Mouse (Mus musculus) heart, embryonic 11.5 days (tissue): ENCODE data around the gene Hsd17b13. TPM values are rescaled to one million over a fixed set of nuclear protein-coding genes. Genes with fewer than 3 reads are reported as not detected.

Source experiments
- ATAC-seq: fragments of 200-750 bp; cut with Nextera tagmentation; replicated peaks from 2 replicates; pipeline ENCODE4 v1.8.0; 2017; ENCODE audit warnings: moderate library complexity; ENCODE audit not compliant: insufficient number of reproducible peaks, low FRiP score, low TSS enrichment
- H3K27ac ChIP-seq: fragments of 300-500 bp; sonication (generic); 2 replicates; pipeline ENCODE4 v1.5.1; 2014; ENCODE audit warnings: mild to moderate bottlenecking, low read depth, low read length
- H3K27me3 ChIP-seq: fragments of 300-500 bp; sonication (generic); 2 replicates; pipeline ENCODE4 v1.6.1; 2014; ENCODE audit warnings: mild to moderate bottlenecking, low read length, mixed read lengths; ENCODE audit not compliant: control insufficient read depth, insufficient read depth
- H3K36me3 ChIP-seq: fragments of 300-500 bp; sonication (generic); 2 replicates; pipeline ENCODE4 v1.6.1; 2014; ENCODE audit warnings: mild to moderate bottlenecking, low read length, moderate library complexity, mixed read lengths; ENCODE audit not compliant: control insufficient read depth, insufficient read depth
- H3K4me1 ChIP-seq: fragments of 300-500 bp; sonication (generic); 2 replicates; pipeline ENCODE4 v1.6.1; 2014; ENCODE audit warnings: low read length; ENCODE audit not compliant: control insufficient read depth, insufficient read depth
- H3K4me2 ChIP-seq: fragments of 300-500 bp; sonication (generic); 2 replicates; pipeline ENCODE4 v1.6.1; 2014; ENCODE audit warnings: mild to moderate bottlenecking, moderate library complexity
- H3K4me3 ChIP-seq: fragments of 300-500 bp; sonication (generic); 2 replicates; pipeline ENCODE4 v1.5.1; 2014; ENCODE audit warnings: low read depth, low read length
- H3K9ac ChIP-seq: fragments of 300-500 bp; sonication (generic); 2 replicates; pipeline ENCODE4 v1.6.1; 2014; ENCODE audit warnings: mild to moderate bottlenecking, low read depth, low read length, moderate library complexity
- H3K9me3 ChIP-seq: fragments of 300-500 bp; sonication (generic); replicated peaks from 2 replicates; pipeline ENCODE4 v1.6.1; 2016; ENCODE audit warnings: low read length; ENCODE audit not compliant: control insufficient read depth
- WGBS: fragments of 180-500 bp; shearing (Covaris S2); extraction: QIAGEN DNeasy Blood & Tissue Kit; methylation state at CpG from one replicate; pipeline ENCODE4 v1.1.7; 2014; ENCODE audit not compliant: insufficient replicate concordance; 5-methylcytosine and 5-hydroxymethylcytosine counted together
- polyA plus RNA-seq: library from polyadenylated mRNA; unstranded; fragments of >200 nt; fragmentation: Nextera tagmentation; extraction: Ambion mirVana; gene quantifications from 2 replicates; pipeline ENCODE4 v1.2.1, GENCODE M21; 2014

Hsd17b13 gene
- polyA plus RNA-seq, 1 experiment from 2014 or later, result 0.20 TPM

DNA sequence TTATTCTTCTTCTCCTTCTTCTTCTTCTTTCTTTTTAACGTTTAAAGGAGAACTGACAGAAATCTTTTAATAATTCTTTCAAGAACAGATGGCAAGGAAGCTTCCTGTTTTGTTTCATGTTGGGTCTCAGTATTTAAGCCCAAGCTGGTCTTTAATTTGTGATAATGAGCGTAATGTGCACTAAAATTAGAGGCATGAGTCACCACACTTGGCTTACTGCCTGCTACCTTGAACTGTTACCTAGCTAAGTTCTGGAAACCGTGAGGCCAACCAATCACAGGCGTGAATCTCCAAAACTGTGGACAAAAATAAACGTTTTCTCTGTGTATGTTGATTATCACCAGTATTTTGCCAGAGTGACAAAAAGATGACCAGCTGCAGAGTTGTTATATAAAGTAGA lies 21.5 kb upstream of the Hsd17b13 start:
- Histone ChIP-seq H3K4me2 (no peak overlapping the region), H3K4me3 (no peak overlapping the region), H3K36me3 (peaks cover 6% of the 10 kb centered on the region; the same call in 1 of the 2 replicates), H3K4me1 (no peaks in the 10 kb centered on the region), H3K27ac (no peak overlapping the region), H3K27me3 (no peaks in the 10 kb centered on the region), H3K9me3 (no peaks in the 10 kb centered on the region), H3K9ac (no peak overlapping the region)
- 56% methylated on average over 5 of the region's 5 CpGs for WGBS
- ATAC-seq, result no peak

DNA sequence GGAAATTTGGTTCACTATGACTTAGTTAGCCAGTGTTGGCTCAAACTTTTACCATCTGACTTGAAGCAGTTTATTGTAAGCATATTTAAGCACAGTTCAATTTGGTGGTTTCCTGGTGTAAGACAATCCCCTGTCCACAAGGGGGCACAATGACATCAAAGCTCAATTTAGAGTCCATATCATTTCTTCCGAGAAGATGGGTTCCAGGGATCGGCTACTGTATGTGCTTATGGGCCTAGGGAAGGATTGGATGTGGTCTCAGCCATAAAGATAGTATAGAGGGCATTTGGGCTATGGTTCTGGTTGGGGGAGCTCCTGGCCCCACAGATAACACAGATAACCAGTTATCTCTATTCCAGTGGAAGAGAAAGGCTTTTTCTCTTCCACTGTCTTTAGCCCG lies 18.0 kb upstream of the Hsd17b13 start:
- no peak overlapping the region for H3K4me3 ChIP-seq
- no peak overlapping the region for H3K9ac ChIP-seq
- H3K9me3 ChIP-seq, result no peaks in the 10 kb centered on the region
- 42% methylated on average over 3 of the region's 3 CpGs for WGBS
- no peak for ATAC-seq
- H3K4me1 ChIP-seq, result no peaks in the 10 kb centered on the region
- H3K27me3 ChIP-seq, result no peaks in the 10 kb centered on the region
- H3K36me3 ChIP-seq, result no peaks in the 10 kb centered on the region
- no peak overlapping the region for H3K4me2 ChIP-seq
- no peak overlapping the region for H3K27ac ChIP-seq

GRCm38 (mm10) chr5:103994669-103995068 lies 17.5 kb upstream of the Hsd17b13 start:
- H3K4me2 ChIP-seq, result no peak overlapping the region
- no peaks in the 10 kb centered on the region for H3K36me3 ChIP-seq
- H3K27me3 ChIP-seq, result no peaks in the 10 kb centered on the region
- H3K9me3 ChIP-seq, result no peaks in the 10 kb centered on the region
- 72% methylated on average over 4 of the region's 4 CpGs for WGBS
- no peaks in the 10 kb centered on the region for H3K4me1 ChIP-seq
- ATAC-seq, result no peak
- no peak overlapping the region for H3K27ac ChIP-seq
- H3K4me3 ChIP-seq, result no peak overlapping the region
- no peak overlapping the region for H3K9ac ChIP-seq

DNA sequence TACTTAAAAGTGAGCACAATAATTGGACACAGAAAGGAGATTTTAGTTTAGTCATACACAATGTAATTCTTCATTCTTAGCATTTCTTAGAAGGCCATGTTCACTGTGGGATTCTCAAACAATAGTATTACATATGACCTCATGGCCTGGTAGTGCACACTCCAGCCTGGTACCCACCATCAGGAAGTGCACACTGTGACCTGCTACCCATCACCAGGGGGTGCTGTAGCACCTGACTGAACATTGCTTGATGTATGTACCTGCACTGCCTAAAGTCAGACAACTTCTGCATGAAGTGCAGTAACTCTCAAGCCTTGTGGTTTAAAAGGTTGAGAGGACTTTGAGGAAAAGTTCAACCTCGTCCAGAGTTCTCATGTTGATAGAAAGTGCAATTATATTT lies 16.4 kb upstream of the Hsd17b13 start:
- Histone ChIP-seq H3K9ac (no peak overlapping the region), H3K4me2 (no peak overlapping the region), H3K4me3 (no peak overlapping the region), H3K27ac (no peak overlapping the region), H3K4me1 (no peaks in the 10 kb centered on the region), H3K36me3 (no peaks in the 10 kb centered on the region), H3K27me3 (no peaks in the 10 kb centered on the region), H3K9me3 (no peaks in the 10 kb centered on the region)
- 67% methylated on average over 1 of the region's 1 CpGs for WGBS
- ATAC-seq, result no peak

- Histone ChIP-seq H3K9ac (no peak overlapping the region), H3K27ac (no peak overlapping the region), H3K9me3 (no peaks in the 10 kb centered on the region), H3K4me3 (no peak overlapping the region), H3K4me1 (no peaks in the 10 kb centered on the region), H3K36me3 (no peaks in the 10 kb centered on the region), H3K27me3 (no peaks in the 10 kb centered on the region), H3K4me2 (no peak overlapping the region)
- 87% methylated on average over 9 of the region's 9 CpGs for WGBS
- ATAC-seq, result no peak
These were observed 15.6 kb upstream of the Hsd17b13 start for GRCm38 (mm10) chr5:103992831-103993230.

- Histone ChIP-seq H3K4me2 (no peak overlapping the region), H3K36me3 (no peaks in the 10 kb centered on the region), H3K4me1 (no peaks in the 10 kb centered on the region), H3K9ac (no peak overlapping the region), H3K9me3 (no peaks in the 10 kb centered on the region), H3K4me3 (no peak overlapping the region), H3K27ac (no peak overlapping the region), H3K27me3 (no peaks in the 10 kb centered on the region)
- WGBS, result 81% methylated on average over 9 of the region's 9 CpGs
- ATAC-seq, result no peak
These were observed 3.7 kb upstream of the Hsd17b13 start for GRCm38 (mm10) chr5:103980705-103981560.

DNA sequence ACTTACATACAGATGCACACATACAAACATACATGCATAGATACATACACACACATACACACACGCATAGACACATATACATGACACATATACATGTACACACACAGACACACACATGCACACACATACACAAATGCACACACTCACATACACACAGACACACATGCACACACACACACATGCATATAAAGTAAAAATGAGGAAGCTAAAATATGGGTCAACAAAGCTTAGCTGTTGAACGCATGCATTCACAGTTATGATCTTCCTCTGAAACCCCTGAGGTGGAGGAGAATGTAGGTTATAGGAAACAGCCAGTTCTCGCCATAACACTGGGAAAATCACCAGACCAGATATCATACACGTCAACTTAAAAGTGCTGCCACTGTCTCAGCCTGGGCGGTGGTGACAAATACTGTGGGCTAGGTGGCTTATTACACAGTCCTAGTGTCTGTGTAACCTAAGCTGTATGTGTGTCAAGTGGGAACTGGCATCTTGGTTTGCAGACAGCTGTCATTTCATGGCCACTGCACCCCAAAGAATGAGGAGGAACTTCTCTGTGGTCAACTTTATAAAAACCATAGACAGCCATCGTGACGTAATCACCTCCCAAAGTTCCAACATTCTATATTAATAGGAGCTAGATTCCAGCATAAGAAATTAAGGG lies 829 bp upstream of the Hsd17b13 start:
- no peaks in the 10 kb centered on the region for H3K9me3 ChIP-seq
- H3K4me1 ChIP-seq, result no peaks in the 10 kb centered on the region
- H3K36me3 ChIP-seq, result no peaks in the 10 kb centered on the region
- H3K27ac ChIP-seq, result no peak overlapping the region
- H3K27me3 ChIP-seq, result no peaks in the 10 kb centered on the region
- no peak overlapping the region for H3K9ac ChIP-seq
- H3K4me3 ChIP-seq, result no peak overlapping the region
- no peak overlapping the region for H3K4me2 ChIP-seq
- 84% methylated on average over 7 of the region's 7 CpGs for WGBS
- no peak for ATAC-seq

DNA sequence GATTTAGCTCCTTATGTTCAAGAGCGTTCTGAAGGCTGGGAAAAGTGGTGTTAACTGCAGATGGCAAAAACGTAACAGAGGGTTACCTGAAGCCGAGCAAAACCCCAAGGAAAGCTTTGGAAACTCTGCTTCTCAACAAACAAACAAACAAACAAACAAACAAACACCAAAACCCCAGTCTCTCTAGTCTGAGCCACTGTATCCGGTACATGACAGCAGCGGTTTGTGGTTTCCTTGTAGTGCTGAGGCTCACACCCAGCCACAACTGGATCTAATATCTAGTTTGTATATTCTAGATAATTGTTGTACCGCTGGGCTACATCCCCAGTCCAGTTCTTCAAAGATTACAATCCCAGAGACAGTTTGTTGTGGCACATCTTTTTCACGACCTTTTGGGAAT lies 1.5 kb downstream of the Hsd17b13 start:
- no peaks in the 10 kb centered on the region for H3K27me3 ChIP-seq
- no peak overlapping the region for H3K4me3 ChIP-seq
- WGBS, result 76% methylated on average over 7 of the region's 7 CpGs
- H3K9ac ChIP-seq, result no peak overlapping the region
- H3K4me2 ChIP-seq, result no peak overlapping the region
- no peaks in the 10 kb centered on the region for H3K9me3 ChIP-seq
- H3K4me1 ChIP-seq, result no peaks in the 10 kb centered on the region
- no peak overlapping the region for H3K27ac ChIP-seq
- H3K36me3 ChIP-seq, result no peaks in the 10 kb centered on the region
- no peak for ATAC-seq
